ENCODE assay signal across 19 mouse cellular contexts in genomic region chr5:42036388-42037082, GRCm38 (mm10). TPM values are rescaled to one million over a fixed set of nuclear protein-coding genes. Genes with fewer than 3 reads are reported as not detected.
DNase-seq lines count a peak whose midpoint lies in the region; ATAC-seq and TF ChIP-seq lines count a peak whose summit lies in the region.
"Had no signal": no experiment of that assay in that cellular context is flagged by ENCODE, and none has a peak within 500 bp of the region (broad histone marks: within the 10 kb centered on the region; RNA-seq: fewer than 3 reads in every experiment).

No protein-coding gene starts in this region.

- 44% methylated on average over 15 of the region's 15 CpGs for WGBS in hindbrain, postnatal 0 days
- WGBS in midbrain, postnatal 0 days: 31% methylated on average over 15 of the region's 15 CpGs

- DNase-seq in frontal cortex, postnatal 10 days (ENCODE audit: low spot score in 2 of 2): no peak
- peak; percentile 20 to 25 for DNase-seq in right cerebral cortex, postnatal 10 days (ENCODE audit: low spot score in 2 of 2)
- no peak for DNase-seq in right cerebral cortex, postnatal 14 days
- peak; percentile 39 for DNase-seq in hindbrain, postnatal 0 days (ENCODE audit: low spot score)
- peak; percentile 44 for DNase-seq in midbrain, postnatal 0 days (ENCODE audit: low spot score)
- DNase-seq in natural killer cell, adult 2 months (ENCODE audit: low spot score in 2 of 2): no peak
- DNase-seq: cerebellum, adult 11 months; heart, postnatal 4 days; kidney, adult 18-20 months; lung, postnatal 4 days; right cerebral cortex, postnatal 25 days had no signal

- H3K9me3 ChIP-seq in hindbrain, postnatal 0 days (ENCODE audit: low read length): no peaks in the 10 kb centered on the region
- no peaks in the 10 kb centered on the region for H3K9me3 ChIP-seq in midbrain, postnatal 0 days (ENCODE audit: low read length)
- H3K9me3 ChIP-seq: heart, embryonic 12.5 days had no signal

- ATAC-seq in frontal cortex, adult (ENCODE audit: low TSS enrichment): 0 out of 2 replicates have a peak, but pooled peaks have one; percentile 55
- ATAC-seq in hindbrain, postnatal 0 days: peak; percentile 77
- ATAC-seq in midbrain, postnatal 0 days (ENCODE audit: low FRiP score): peak; percentile 72
- ATAC-seq in erythroblast, adult 5-6 weeks (replicated peaks; ENCODE audit: low FRiP score, poor library complexity, severe bottlenecking): no peak

- H3K4me2 ChIP-seq in hindbrain, postnatal 0 days (ENCODE audit: low read depth, low read length): no peak overlapping the region
- H3K4me2 ChIP-seq in midbrain, postnatal 0 days (ENCODE audit: low read depth, low read length, poor library complexity, severe bottlenecking): no peak overlapping the region
- H3K4me2 ChIP-seq: heart, embryonic 12.5 days had no signal

- no peaks in the 10 kb centered on the region for H3K4me1 ChIP-seq in hindbrain, postnatal 0 days (ENCODE audit: insufficient read depth, low read length)
- H3K4me1 ChIP-seq in midbrain, postnatal 0 days (ENCODE audit: insufficient read depth, low read length): no peaks in the 10 kb centered on the region
- H3K4me1 ChIP-seq: heart, embryonic 12.5 days had no signal

- no peaks in the 10 kb centered on the region for H3K27me3 ChIP-seq in hindbrain, postnatal 0 days (ENCODE audit: insufficient read depth, low read length)
- H3K27me3 ChIP-seq in midbrain, postnatal 0 days (ENCODE audit: insufficient read depth, low read length): no peaks in the 10 kb centered on the region
- H3K27me3 ChIP-seq: heart, embryonic 12.5 days had no signal

- peak; percentile 24; the same call in 1 of the 2 replicates for TF ChIP-seq CTCF in hindbrain, postnatal 0 days (IDR thresholded peaks at IDR 0.05; ENCODE audit: low read depth)
- TF ChIP-seq CTCF in midbrain, postnatal 0 days (IDR thresholded peaks at IDR 0.05): peak; percentile 7; the same call in 1 of the 2 replicates

- no peak overlapping the region for H3K4me3 ChIP-seq in hindbrain, postnatal 0 days (ENCODE audit: low read length)
- no peak overlapping the region for H3K4me3 ChIP-seq in midbrain, postnatal 0 days (ENCODE audit: low read depth, low read length)
- H3K4me3 ChIP-seq: heart, embryonic 12.5 days; myocyte had no signal

- H3K36me3 ChIP-seq in hindbrain, postnatal 0 days (ENCODE audit: insufficient read depth, low read length): no peaks in the 10 kb centered on the region
- H3K36me3 ChIP-seq in midbrain, postnatal 0 days (ENCODE audit: insufficient read depth, low read length): no peaks in the 10 kb centered on the region
- H3K36me3 ChIP-seq: heart, embryonic 12.5 days had no signal

- peak overlapping the region; percentile 3; the same call in 1 of the 2 replicates for H3K27ac ChIP-seq in hindbrain, postnatal 0 days
- peak overlapping the region; percentile 55 for H3K27ac ChIP-seq in midbrain, postnatal 0 days (ENCODE audit: low read depth, low read length)

- H3K9ac ChIP-seq in hindbrain, postnatal 0 days (replicated peaks; ENCODE audit: low read length): no peak overlapping the region
- H3K9ac ChIP-seq in midbrain, postnatal 0 days (replicated peaks; ENCODE audit: low read length, poor library complexity, severe bottlenecking): 0 out of 2 replicates have a peak overlapping the region, but pooled peaks have one; percentile 5
- H3K9ac ChIP-seq: heart, embryonic 12.5 days had no signal

RNA-seq across cellular contexts. Expression of gene Gm16223, which starts 31.2 kb away (rescaled TPM):
- total RNA-seq in hindbrain, postnatal 0 days (2014; rRNA removed): 0.79 TPM in 1 of 2 replicates, not detected in the other
- not detected in 2 replicates for polyA plus RNA-seq in hindbrain, postnatal 0 days (2015; fragmentation: Nextera tagmentation; extraction: Ambion mirVana)
- total RNA-seq in midbrain, postnatal 0 days (2014; rRNA removed): 0.33 TPM in 1 of 2 replicates, not detected in the other
- polyA plus RNA-seq in midbrain, postnatal 0 days (2015; fragmentation: Nextera tagmentation; extraction: Ambion mirVana): not detected in 2 replicates
- total RNA-seq in erythroblast, adult 5-6 weeks (2015; ENCODE audit: low replicate concordance): not detected in 2 replicates
- not detected in 2 replicates for total RNA-seq in erythroblast, adult 5-6 weeks (2017; ENCODE audit: low replicate concordance)
- total RNA-seq: heart, postnatal 4 days; left cerebral cortex, adult 18-20 months had no signal
- polyA plus RNA-seq: gonadal fat pad, adult 2 months; heart, embryonic 12.5 days; limb, embryonic 14.5 days; liver, embryonic 16.5 days had no signal

Comparison
In these comparisons a context has a peak if more than half of its experiments do, and no peak if none do; other contexts are left out.
1. DNase-seq: peak in right cerebral cortex, postnatal 10 days (2 of 2), hindbrain, postnatal 0 days (single experiment) and midbrain, postnatal 0 days (single experiment); none in frontal cortex, postnatal 10 days (0 of 2), right cerebral cortex, postnatal 14 days (single experiment) and natural killer cell, adult 2 months (0 of 2).